Mouse (Mus musculus): ENCODE results near the gene Samhd1.

DNA sequence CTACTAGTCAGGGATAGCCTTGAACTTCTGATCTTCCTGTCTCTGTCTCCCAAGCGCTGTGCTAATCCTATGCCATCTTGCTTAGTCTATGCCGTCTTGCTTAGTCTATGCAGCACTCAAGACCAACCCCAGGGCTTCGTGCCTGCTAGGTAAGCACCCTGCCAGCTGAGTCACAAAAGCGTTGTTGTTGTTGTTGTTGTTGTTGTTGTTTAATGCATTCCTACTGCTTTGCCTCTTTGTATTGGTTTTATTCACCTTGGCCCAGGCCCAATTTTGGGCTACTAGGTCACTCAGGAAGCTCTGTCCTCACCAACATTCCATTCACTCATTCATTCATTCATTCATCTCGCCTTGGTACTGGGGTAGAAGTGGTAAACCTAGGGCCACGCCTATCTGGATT is 79.3 kb downstream of the Samhd1 start:
- no peak for TF ChIP-seq TAL1 (IDR thresholded peaks at IDR 0.05; ENCODE audit: low read length)
- no peak for TF ChIP-seq GATA1 (IDR thresholded peaks at IDR 0.05; ENCODE audit: low read length)

All from erythroblast, embryonic 14.5 days (primary cell).